Mouse (Mus musculus) monocyte, adult 5-6 weeks (primary cell): ENCODE results near the gene Asb3. TPM values are rescaled to one million over a fixed set of nuclear protein-coding genes. Genes with fewer than 3 reads are reported as not detected.
"Not testable (repeated sequence)": the region's sequence is repeated elsewhere in the genome, so short reads cannot be mapped to it uniquely, and the experiment has no call there.

Experiments used
- ATAC-seq: fragments of 153-309, 156-312 bp; replicated peaks from 2 replicates; pipeline ENCODE4 v1.8.0; 2017; ENCODE audit warnings: mild to moderate bottlenecking; ENCODE audit not compliant: low TSS enrichment, insufficient number of reproducible peaks, severe bottlenecking, poor library complexity, low FRiP score
- total RNA-seq: library from RNA; stranded (forward); fragments of 200-1000, 200-491, 200-594 nt; gene quantifications from 3 replicates; pipeline ENCODE4 v1.2.3, GENCODE M21; 2017

The Asb3 gene
- total RNA-seq, 1 experiment from 2014 or later = 24.3 TPM

DNA sequence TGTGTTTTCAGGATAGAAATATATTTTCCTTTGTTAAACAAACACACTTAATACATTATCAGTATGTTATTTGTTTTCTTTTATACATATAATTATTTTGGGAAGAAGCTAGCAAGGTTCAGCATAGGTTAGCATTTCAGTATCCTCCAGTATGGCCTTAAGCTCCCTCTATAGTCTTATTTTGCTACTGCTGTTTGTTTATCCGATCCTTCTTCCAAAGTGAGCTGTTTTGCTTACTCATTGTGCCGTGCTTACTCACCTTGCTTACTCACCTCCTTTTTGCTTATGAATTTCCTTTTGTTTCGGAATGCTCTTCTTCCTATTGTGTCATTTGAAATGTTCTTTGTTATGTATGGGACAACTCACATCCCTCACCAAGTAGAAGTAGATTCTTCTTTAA lies 111.5 kb downstream of the Asb3 start:
- no peak for ATAC-seq

DNA sequence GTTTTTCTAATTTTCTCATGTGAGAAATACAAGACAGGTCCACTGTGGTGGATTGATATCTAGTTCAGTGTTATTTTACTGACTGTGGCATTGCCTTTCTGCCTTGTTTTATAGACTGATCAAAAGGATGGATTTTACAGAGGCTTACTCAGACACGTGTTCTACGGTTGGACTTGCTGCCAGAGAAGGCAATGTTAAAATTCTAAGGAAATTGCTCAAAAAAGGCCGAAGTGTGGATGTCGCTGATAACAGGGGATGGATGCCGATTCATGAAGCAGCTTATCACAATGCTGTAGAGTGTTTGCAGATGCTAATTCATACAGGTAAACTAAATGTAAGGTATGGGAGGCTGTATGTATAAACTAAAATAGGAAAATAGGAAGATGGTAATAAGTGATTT lies 113.0 kb downstream of the Asb3 start:
- ATAC-seq = no peak

DNA sequence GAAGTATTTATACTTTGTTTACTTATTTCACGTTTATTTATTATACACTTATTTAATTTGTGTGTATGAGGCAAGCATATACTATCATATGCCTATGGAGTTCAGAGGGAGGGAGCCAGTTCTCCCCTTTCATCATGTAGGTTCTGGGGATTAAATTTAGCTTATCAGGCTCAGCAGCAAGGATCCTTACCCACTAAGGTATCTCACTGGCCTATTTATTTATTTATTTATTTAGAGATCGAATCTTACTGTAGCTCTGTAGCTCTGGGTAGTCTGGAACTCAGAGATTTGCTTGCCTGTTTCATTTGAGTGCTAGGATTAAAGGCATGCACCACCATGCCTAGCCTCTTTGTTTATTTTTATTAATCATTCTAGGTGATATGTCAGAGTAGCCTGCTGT lies 113.5 kb downstream of the Asb3 start:
- no peak for ATAC-seq

DNA sequence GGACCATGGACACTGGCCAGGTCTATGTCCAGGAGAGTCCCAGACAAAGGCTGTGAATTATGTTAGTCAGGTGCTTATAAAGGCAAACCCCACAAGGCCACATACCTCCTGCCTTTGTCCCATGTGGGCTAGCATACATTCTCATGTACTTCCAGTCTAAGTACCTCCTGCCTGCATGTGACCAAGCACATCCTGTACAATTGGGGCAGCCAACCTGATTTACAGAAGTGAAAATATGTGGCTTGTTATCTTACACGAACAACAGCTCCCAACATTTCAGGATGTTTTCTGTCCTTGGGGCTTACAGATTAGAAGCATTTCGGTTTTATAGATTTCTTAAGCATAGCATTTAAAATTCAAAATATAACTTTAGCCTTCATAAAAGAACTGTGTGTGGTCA lies 114.8 kb downstream of the Asb3 start:
- no peak for ATAC-seq

DNA sequence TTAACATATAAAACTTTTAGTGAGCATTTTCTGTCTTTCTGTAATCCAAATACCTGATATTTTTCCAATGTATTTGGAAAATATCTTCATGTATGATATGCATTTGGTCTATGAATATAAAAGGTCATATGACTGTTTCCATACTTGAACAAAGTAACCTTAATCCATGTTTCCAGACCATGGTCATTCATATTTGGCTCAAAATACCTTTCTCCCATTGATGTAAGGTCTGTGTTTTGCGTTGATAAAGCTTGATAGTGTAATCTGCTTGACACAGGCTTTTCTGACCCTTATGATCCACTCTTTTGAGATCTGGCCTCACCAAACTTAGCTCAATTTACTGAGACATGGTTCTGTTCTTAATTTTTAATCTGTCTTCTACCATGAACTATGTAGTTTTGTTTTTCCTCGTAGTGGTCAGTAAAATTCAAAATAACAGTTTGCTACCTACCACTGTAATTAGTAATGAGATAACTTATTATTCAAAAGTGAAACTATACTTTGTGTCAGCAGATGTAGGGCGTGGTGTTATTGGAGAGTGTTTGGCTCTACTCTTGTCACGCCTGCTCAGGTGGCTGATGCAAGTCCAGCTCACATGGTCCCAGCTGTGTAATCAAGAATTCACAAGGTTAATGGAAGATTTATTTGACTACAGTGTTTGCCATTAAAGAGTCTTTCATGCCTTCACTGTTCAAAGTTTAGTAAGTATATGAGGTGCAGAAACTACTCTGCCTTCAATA lies 116.1 kb downstream of the Asb3 start:
- ATAC-seq = no peak

DNA sequence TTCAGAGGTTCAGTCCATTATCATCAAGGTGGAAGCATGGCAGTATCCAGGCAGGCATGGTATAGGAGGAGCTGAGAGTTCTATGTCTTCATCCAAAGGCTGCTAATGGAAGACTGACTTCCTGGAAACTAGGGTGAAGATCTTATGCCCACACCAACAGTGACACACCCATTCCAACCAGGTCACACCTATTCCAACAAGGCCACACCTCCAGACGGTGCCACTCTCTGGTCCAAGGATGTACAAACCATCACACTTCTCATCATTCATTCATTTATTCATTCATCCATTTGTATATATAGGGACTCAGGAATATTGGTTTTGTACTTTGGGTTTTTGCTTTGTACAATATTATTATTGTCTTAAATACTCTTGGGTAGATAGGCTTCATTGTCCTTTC lies 124.5 kb downstream of the Asb3 start:
- not testable (repeated sequence) for ATAC-seq

DNA sequence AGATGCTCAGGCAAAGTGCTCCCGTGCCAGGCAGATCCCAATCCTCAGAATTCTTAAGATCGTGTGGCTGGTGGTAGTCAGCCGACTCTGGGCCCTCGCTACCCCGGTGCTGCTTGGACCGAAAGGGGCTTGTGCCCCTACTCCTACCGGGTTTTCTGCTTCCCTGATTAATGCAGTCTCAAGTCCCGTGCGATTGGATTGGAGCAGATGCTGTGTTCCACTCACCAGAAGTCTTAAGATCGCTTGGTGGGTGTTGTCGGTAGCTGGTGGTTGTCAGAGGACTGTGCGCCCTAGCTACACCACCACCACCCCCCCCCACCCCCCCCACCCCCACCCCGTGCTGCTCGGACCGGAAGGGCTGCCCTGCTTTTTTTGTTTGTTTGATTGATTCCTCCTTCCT lies 132.2 kb downstream of the Asb3 start:
- not testable (repeated sequence) for ATAC-seq

DNA sequence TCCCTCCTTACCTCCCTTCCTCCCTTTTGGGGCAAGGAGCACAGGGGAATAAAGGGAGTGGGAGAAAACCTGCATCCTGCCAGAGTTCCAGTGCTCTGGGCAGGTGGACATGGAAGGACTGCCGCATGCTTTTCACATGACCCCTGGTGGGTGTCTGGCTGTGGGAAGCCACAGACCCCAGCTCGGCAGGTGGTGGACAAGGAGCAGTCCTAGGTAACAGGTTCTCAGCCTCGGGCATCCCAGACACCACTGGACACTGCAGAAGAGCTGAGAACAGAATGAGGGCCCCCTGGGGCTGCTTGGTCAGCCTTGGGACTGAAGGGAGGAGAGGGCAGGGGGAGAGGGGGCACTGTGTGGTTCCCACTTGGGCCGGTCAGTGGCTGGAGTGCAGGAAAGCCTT lies 149.7 kb downstream of the Asb3 start:
- ATAC-seq = no peak

DNA sequence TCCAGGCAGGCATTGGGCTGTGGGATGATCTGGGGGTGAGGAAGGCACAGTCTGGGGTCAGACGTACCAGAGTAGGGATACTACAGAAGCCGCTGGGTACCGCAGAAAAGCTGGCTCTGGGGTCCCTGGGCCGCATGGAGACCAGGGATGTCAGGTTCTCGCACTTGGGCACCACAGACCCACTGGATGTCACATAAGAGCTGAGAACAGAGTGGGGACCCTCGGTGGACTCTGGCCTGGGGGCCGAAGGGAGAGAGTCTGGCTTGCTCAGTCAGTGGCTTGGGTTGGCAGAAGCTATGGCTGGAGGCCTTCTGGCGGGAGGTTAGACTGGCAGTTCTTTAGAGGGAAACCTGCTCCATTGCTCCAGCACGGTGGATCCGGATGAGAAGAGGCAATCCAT lies 204.8 kb downstream of the Asb3 start:
- ATAC-seq = no peak

DNA sequence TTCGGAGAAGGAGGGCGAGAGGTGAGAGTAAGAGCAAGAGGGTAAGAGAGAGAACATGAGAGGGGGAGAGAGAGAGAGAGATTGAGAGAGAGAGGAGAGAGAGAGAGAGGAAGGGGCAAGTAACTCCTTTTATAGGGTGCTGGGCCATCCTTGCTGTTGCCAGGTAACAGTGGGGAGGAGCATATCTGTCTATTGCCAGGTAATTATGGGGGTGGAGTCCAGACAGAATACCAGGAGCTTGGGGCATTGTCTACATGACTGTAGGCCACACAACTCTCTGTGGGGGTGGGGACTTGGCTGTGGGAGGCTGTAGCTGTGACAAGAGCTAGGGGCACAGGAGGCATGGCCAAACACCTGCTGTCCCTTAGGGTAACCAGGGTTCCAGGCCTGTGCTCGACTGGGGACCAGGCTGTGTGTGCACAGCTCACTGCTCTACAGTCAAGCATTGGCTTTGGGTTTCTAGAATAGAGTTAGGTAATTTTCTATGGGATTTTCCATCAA lies 205.3 kb downstream of the Asb3 start:
- no peak for ATAC-seq

DNA sequence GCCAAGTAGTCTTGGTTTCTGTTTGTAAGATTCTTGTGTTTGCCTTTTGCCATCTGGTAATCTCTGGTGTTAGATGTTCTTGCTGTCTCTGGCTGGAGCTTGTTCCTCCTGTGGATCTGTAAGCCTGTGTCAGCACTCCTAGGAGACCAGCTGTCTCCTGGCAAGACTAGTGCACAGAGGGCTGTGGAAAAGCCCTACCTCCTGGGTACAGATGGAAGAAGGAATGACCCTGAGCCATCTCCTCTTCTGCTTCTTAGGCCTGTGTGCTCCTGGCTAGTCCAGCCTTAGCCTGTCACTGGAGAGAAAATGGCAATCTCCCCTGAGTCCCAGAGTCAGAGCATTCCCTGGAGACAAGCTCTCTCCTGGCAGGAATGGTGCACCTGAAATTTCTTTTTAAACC lies 214.3 kb downstream of the Asb3 start:
- not testable (repeated sequence) for ATAC-seq

DNA sequence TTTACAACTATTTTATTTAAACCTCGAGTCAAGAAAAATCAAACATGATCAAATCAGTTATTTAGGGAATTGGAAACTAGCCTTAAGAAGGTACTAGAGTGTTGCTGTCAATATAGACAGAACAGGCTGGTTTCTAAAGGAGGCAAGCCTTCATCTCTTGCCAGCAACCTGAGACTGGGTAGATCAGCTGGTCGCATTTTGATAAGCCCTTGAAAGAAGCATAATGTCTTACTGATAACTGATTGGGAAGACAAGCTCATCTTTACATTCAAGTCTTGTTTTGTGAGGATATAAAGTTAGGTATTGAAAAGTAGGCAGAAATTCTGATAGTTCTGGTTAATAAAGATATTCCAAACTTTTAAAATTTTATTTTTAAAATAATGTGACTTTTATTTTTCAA lies 217.0 kb downstream of the Asb3 start:
- ATAC-seq = no peak

DNA sequence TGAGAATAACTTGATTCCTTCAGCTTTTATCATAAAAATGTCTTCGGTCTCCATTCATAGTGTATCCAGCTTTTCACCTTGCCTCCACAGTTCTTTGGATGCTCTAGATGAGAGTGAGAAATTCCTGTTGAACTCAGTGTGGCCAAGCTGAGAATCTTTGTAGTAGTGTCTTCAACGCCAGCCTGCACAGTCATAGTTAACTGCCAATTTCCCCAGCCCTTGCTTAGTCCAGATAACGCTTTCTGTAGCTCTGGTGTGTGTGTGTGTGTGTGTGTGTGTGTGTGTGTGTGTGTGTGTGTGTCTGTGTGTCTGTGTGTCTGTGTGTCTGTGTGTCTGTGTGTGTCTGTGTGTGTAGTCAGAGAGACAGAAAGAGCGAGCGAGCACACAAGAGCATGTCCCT lies 220.1 kb downstream of the Asb3 start:
- ATAC-seq = no peak

DNA sequence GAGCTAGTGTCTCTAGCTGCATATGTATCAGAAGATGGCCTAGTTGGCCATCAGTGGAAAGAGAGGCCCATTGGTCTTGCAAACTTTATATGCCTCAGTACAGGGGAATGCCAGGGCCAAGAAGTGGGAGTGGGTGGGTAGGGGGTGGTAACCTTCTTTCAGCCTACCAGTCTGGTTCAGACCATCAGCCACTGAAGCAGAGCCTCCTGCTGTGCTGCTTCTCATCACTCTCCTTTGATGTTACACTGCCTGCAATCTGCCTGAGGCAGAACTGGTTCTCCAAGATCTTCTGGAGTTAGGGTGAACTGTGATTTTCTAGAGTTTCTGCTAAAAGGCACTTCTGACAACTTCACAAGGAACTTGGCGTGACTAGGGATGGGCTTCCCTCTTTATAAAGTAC lies 241.7 kb downstream of the Asb3 start:
- ATAC-seq = not testable (repeated sequence)

DNA sequence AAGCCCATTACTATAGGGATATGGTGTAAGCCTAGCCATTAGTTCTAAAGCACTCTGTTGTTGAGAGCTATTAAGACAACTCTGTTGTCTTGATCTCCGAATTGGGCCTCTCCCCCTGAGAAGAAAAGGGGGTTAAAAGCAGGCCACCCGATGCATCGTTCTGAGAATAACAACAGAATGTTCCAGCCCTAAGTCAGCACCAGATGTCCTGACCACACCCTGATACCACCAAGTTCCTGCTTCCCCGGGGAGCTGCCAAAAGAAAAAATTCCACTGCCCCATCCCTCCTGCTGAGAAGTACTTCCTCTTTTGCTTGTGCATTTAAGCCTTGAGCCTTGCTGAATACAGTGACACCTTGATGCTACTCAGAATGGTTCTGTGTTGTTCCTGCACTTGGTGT lies 248.5 kb downstream of the Asb3 start:
- not testable (repeated sequence) for ATAC-seq

DNA sequence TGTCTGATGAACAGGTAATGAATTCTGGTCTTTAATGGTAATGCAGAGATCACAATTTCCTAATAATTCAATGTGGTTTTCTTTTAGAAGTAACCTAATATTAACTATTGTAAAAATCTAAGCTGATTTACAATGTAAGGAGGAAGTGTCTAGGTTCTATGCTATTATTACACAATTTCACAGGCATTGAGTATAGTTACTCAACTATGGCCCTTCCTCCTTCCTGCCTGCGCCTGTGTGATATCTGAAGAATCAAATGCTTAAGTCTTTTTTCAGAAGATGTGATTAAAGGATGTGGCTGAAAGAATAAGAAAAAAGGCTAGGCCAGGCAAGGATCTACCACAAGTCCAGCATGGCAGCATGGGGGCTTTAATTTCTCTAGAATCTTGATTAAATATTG lies 249.6 kb downstream of the Asb3 start:
- ATAC-seq = not testable (repeated sequence)

DNA sequence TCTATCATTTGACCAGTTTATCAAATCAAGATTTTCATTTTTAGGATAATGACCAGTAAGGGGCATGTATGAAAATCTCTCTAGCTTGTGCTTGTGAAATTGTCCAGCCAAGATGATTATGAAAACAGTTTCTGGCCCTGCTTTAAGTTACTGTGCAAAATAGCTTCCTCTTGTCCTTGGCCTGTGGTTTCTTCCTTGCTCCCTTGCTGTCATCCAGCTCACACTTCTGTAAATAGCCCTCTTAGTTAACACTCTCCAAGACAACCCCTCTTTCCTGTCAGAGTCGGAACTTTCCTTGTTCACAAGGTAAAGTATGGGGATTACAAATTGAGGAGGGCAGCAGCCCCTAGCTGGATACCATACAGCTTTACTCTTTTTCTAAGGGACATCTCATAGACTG lies 253.2 kb downstream of the Asb3 start:
- not testable (repeated sequence) for ATAC-seq
